15 mouse cellular contexts compared by ENCODE assay signal in the genomic region with DNA sequence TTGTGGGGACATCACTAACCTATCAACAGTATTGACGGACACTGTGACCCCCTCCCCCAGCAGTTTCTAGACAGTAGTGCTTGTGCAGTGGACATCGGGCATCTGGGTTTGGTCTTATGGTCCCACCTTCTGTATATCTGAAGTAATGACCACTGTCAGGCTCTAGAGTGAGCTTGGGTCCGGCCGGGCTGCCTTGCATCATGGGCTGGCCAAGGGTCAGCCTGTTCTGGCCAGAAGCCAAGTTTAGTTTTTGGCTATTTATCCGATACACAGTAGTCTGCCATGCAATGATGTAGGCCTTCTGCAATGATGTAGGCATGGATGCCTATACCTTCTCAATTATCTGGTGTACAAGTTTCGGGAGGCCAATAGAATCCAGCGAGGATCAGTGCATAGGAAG.
"Had no signal": no experiment of that assay in that cellular context is flagged by ENCODE, and none has a peak within 500 bp of the region (broad histone marks: within the 10 kb centered on the region; RNA-seq: fewer than 3 reads in every experiment).

No protein-coding gene starts in this region.

- H3K27ac ChIP-seq: liver, embryonic 14.5 days; macrophage; midbrain, embryonic 13.5 days; midbrain, embryonic 15.5 days; neural tube, embryonic 12.5 days; stomach, embryonic 15.5 days; stomach, postnatal 0 days had no signal

- DNase-seq: lung, postnatal 14 days; lung, postnatal 36 days; right cerebral cortex, postnatal 14 days; thymus, adult 2 months; thymus, postnatal 25 days; thymus, postnatal 4 days had no signal

- ATAC-seq: midbrain, embryonic 13.5 days; midbrain, embryonic 15.5 days had no signal

- H3K27me3 ChIP-seq: midbrain, embryonic 13.5 days; midbrain, embryonic 15.5 days; neural tube, embryonic 12.5 days; stomach, embryonic 15.5 days had no signal

- H3K9me3 ChIP-seq: midbrain, embryonic 15.5 days; stomach, embryonic 15.5 days had no signal

- H3K9ac ChIP-seq: liver, embryonic 14.5 days; midbrain, embryonic 13.5 days; midbrain, embryonic 15.5 days; neural tube, embryonic 12.5 days; stomach, embryonic 15.5 days had no signal

- H3K4me2 ChIP-seq: midbrain, embryonic 11.5 days; midbrain, embryonic 13.5 days; midbrain, embryonic 15.5 days; neural tube, embryonic 12.5 days; stomach, embryonic 15.5 days had no signal

- H3K4me3 ChIP-seq: megakaryocyte, embryonic 14.5 days; midbrain, embryonic 13.5 days; midbrain, embryonic 15.5 days; neural tube, embryonic 12.5 days; stomach, embryonic 15.5 days had no signal

- H3K4me1 ChIP-seq: megakaryocyte, embryonic 14.5 days; midbrain, embryonic 13.5 days; midbrain, embryonic 15.5 days; neural tube, embryonic 12.5 days; stomach, embryonic 15.5 days had no signal

- H3K36me3 ChIP-seq: midbrain, embryonic 13.5 days; midbrain, embryonic 15.5 days; neural tube, embryonic 12.5 days; stomach, embryonic 15.5 days had no signal
